Mouse (Mus musculus) ES-Bruce4 (cell line): Measurements from ENCODE around the gene Nfasc.

ENCODE experiments used
- CTCF ChIP-seq: IDR thresholded peaks from one replicate; pipeline ENCODE4 v1.8.1; 2011; ENCODE audit warnings: low read depth, low read length
- EP300 ChIP-seq: IDR thresholded peaks from 2 replicates; pipeline ENCODE4 v1.6.1; 2011; ENCODE audit warnings: low read depth, low read length; ENCODE audit not compliant: insufficient read depth
- POLR2A ChIP-seq: IDR thresholded peaks from one replicate; pipeline ENCODE4 v1.8.1; 2011; ENCODE audit warnings: low read length; ENCODE audit not compliant: insufficient read depth

- TF ChIP-seq CTCF (no peak), POLR2A (no peak), EP300 (no peak)
Observed at GRCm38 (mm10) chr1:132703467-132703866, 38.1 kb downstream of the Nfasc start.
